Mouse (Mus musculus) myocyte (in vitro differentiated cells): ENCODE measurements around the gene Gnaq. TPM values are rescaled to one million over a fixed set of nuclear protein-coding genes. Genes with fewer than 3 reads are reported as not detected.

Experiments used
- H3K27me3 ChIP-seq: one replicate; pipeline ENCODE4 v1.6.1; 2011; ENCODE audit not compliant: control insufficient read depth, insufficient read depth, insufficient read length
- H3K36me3 ChIP-seq: one replicate; pipeline ENCODE4 v1.6.1; 2011; ENCODE audit not compliant: control insufficient read depth, insufficient read depth
- H3K4me2 ChIP-seq: one replicate; pipeline ENCODE4 v1.6.1; 2011; ENCODE audit warnings: low read depth, control low read depth
- H3K4me3 ChIP-seq: one replicate; pipeline ENCODE4 v1.5.1; 2011; ENCODE audit warnings: mild to moderate bottlenecking, control low read depth, moderate library complexity
- H3K79me2 ChIP-seq: one replicate; pipeline ENCODE4 v1.6.1; 2011; ENCODE audit not compliant: control insufficient read depth, insufficient read depth
- H3ac ChIP-seq: one replicate; pipeline ENCODE4 v1.6.1; 2011; ENCODE audit not compliant: control insufficient read depth, insufficient read length
- CEBPB ChIP-seq: IDR thresholded peaks from 2 replicates; pipeline ENCODE4 v1.6.1; 2011; ENCODE audit warnings: mild to moderate bottlenecking, moderate library complexity; ENCODE audit not compliant: poor library complexity, insufficient read depth, severe bottlenecking
- E2F4 ChIP-seq: IDR thresholded peaks from one replicate; pipeline ENCODE4 v1.6.1; 2011; ENCODE audit warnings: mild to moderate bottlenecking, control low read depth, moderate library complexity; ENCODE audit not compliant: insufficient read depth
- MAX ChIP-seq: IDR thresholded peaks from one replicate; pipeline ENCODE4 v1.6.1; 2011; ENCODE audit warnings: low read depth, mild to moderate bottlenecking, control low read depth
- MYOD1 ChIP-seq, 3 experiments: IDR thresholded peaks; one replicate each; pipeline ENCODE4 v1.6.1; 2011; ENCODE audit warnings: control low read depth in 2 of 3, low read depth in 2 of 3, mild to moderate bottlenecking in 2 of 3, moderate library complexity in 1 of 3; ENCODE audit not compliant: insufficient read length in 2 of 3, control insufficient read depth in 1 of 3
- MYOG ChIP-seq, 3 experiments: IDR thresholded peaks; one replicate each; pipeline ENCODE4 v1.6.1; 2011; ENCODE audit warnings: control low read depth in 2 of 3, low read depth in 2 of 3, mild to moderate bottlenecking in 2 of 3; ENCODE audit not compliant: insufficient read length in 2 of 3, control insufficient read depth in 1 of 3, insufficient read depth in 1 of 3
- POLR2A ChIP-seq: IDR thresholded peaks from one replicate; pipeline ENCODE4 v1.6.1; 2011; ENCODE audit warnings: low read depth, mild to moderate bottlenecking, control low read depth, moderate library complexity; ENCODE audit not compliant: insufficient read length
- POLR2AphosphoS2 ChIP-seq: IDR thresholded peaks from one replicate; pipeline ENCODE4 v1.6.1; 2011; ENCODE audit warnings: low read depth, control low read depth; ENCODE audit not compliant: insufficient read length
- REST ChIP-seq: IDR thresholded peaks from one replicate; pipeline ENCODE4 v1.6.1; 2011; ENCODE audit warnings: mild to moderate bottlenecking, control low read depth, moderate library complexity; ENCODE audit not compliant: insufficient read depth, insufficient read length
- SRF ChIP-seq: IDR thresholded peaks from one replicate; pipeline ENCODE4 v1.6.1; 2011; ENCODE audit warnings: low read depth; ENCODE audit not compliant: control insufficient read depth, insufficient read length
- TCF12 ChIP-seq: IDR thresholded peaks from one replicate; pipeline ENCODE4 v1.6.1; 2011; ENCODE audit warnings: mild to moderate bottlenecking, control low read depth; ENCODE audit not compliant: poor library complexity, insufficient read depth, severe bottlenecking
- TCF3 ChIP-seq: IDR thresholded peaks from one replicate; pipeline ENCODE4 v1.6.1; 2011; ENCODE audit warnings: low read depth, control low read depth; ENCODE audit not compliant: insufficient read length
- USF1 ChIP-seq: IDR thresholded peaks from one replicate; pipeline ENCODE4 v1.6.1; 2011; ENCODE audit warnings: low read depth, mild to moderate bottlenecking, control low read depth, moderate library complexity
- polyA plus RNA-seq: library from polyadenylated mRNA; unstranded; fragments of >200 nt; fragmentation: generic; extraction: Trizol; gene quantifications from one replicate; pipeline ENCODE4 v1.2.1, GENCODE M21; 2012; ENCODE audit warnings: missing spikeins

The Gnaq gene
- polyA plus RNA-seq, 1 experiment: 8.3 TPM

DNA sequence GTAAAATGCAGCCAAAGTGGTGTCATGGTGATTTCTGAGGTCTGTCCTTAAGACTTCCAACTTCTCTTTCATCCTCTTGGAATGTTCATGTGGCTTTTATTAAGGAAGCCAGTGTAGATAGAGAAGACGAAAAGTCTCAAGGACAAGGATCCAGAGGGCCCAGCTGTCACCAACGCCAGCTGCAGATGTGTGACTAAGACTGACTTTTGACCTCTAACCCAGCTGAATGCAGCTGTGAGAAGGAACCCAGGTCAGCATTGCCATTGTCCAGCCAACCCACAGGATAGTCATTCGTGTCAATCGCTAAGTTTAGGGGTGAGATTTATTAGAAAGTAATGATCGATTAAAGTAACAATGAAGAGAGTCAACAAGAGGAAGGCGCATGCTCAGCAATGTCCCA is 270.5 kb downstream of the Gnaq start:
- no peak overlapping the region for H3K4me2 ChIP-seq
- no peak overlapping the region for H3K4me3 ChIP-seq
- no peaks in the 10 kb centered on the region for H3K36me3 ChIP-seq
- H3ac ChIP-seq: no peak overlapping the region
- H3K27me3 ChIP-seq: no peaks in the 10 kb centered on the region
- TF ChIP-seq MYOD1 (IDR thresholded peaks at IDR 0.05; ENCODE audit: control insufficient read depth in 1 of 3, insufficient read length in 2 of 3, low read depth in 2 of 3) (peak in 2 of 3 experiments; percentile 25 to 32), MYOG (IDR thresholded peaks at IDR 0.05; ENCODE audit: control insufficient read depth in 1 of 3, insufficient read depth in 1 of 3, insufficient read length in 2 of 3, low read depth in 2 of 3) (no peak), POLR2A (no peak), TCF12 (no peak), TCF3 (no peak), CEBPB (no peak)
- H3K79me2 ChIP-seq: no peaks in the 10 kb centered on the region

- no peaks in the 10 kb centered on the region for H3K36me3 ChIP-seq
- TF ChIP-seq TCF12: no peak
- TF ChIP-seq SRF: no peak
- no peak for TF ChIP-seq MYOD1 (IDR thresholded peaks at IDR 0.05; ENCODE audit: control insufficient read depth in 1 of 3, insufficient read length in 2 of 3, low read depth in 2 of 3)
- no peak for TF ChIP-seq CEBPB
- H3K27me3 ChIP-seq: no peaks in the 10 kb centered on the region
- no peak overlapping the region for H3ac ChIP-seq
- H3K4me2 ChIP-seq: no peak overlapping the region
- no peak overlapping the region for H3K4me3 ChIP-seq
- no peaks in the 10 kb centered on the region for H3K79me2 ChIP-seq
Measured at GRCm38 (mm10) chr19:16407727-16408126, 275.1 kb downstream of the Gnaq start.

- TF ChIP-seq POLR2A: no peak
- TF ChIP-seq POLR2AphosphoS2: no peak
- no peak for TF ChIP-seq REST
- no peak for TF ChIP-seq MYOG (IDR thresholded peaks at IDR 0.05; ENCODE audit: control insufficient read depth in 1 of 3, insufficient read depth in 1 of 3, insufficient read length in 2 of 3, low read depth in 2 of 3)
- no peak for TF ChIP-seq E2F4
- TF ChIP-seq TCF12: no peak
- TF ChIP-seq MYOD1 (IDR thresholded peaks at IDR 0.05; ENCODE audit: control insufficient read depth in 1 of 3, insufficient read length in 2 of 3, low read depth in 2 of 3): no peak
- no peak for TF ChIP-seq MAX
- no peak for TF ChIP-seq USF1
- no peak for TF ChIP-seq CEBPB
- no peak for TF ChIP-seq TCF3
- TF ChIP-seq SRF: no peak
- H3K79me2 ChIP-seq: no peaks in the 10 kb centered on the region
- no peak overlapping the region for H3ac ChIP-seq
- H3K4me2 ChIP-seq: no peak overlapping the region
- no peak overlapping the region for H3K4me3 ChIP-seq
- no peaks in the 10 kb centered on the region for H3K27me3 ChIP-seq
- no peaks in the 10 kb centered on the region for H3K36me3 ChIP-seq
Measured at GRCm38 (mm10) chr19:16411302-16411701, 278.7 kb downstream of the Gnaq start.

GRCm38 (mm10) chr19:16418086-16418663 is 285.5 kb downstream of the Gnaq start:
- H3K79me2 ChIP-seq: no peaks in the 10 kb centered on the region
- H3K4me2 ChIP-seq: no peak overlapping the region
- no peaks in the 10 kb centered on the region for H3K36me3 ChIP-seq
- H3K27me3 ChIP-seq: no peaks in the 10 kb centered on the region
- H3ac ChIP-seq: no peak overlapping the region
- TF ChIP-seq USF1 (no peak), MYOG (IDR thresholded peaks at IDR 0.05; ENCODE audit: control insufficient read depth in 1 of 3, insufficient read depth in 1 of 3, insufficient read length in 2 of 3, low read depth in 2 of 3) (no peak), MAX (no peak), TCF12 (no peak), POLR2AphosphoS2 (no peak), E2F4 (no peak), SRF (no peak), REST (no peak), TCF3 (no peak), CEBPB (no peak), MYOD1 (IDR thresholded peaks at IDR 0.05; ENCODE audit: control insufficient read depth in 1 of 3, insufficient read length in 2 of 3, low read depth in 2 of 3) (no peak), POLR2A (no peak)
- H3K4me3 ChIP-seq: no peak overlapping the region

- TF ChIP-seq MYOD1 (IDR thresholded peaks at IDR 0.05; ENCODE audit: control insufficient read depth in 1 of 3, insufficient read length in 2 of 3, low read depth in 2 of 3): no peak
- TF ChIP-seq USF1: no peak
- no peak for TF ChIP-seq MYOG (IDR thresholded peaks at IDR 0.05; ENCODE audit: control insufficient read depth in 1 of 3, insufficient read depth in 1 of 3, insufficient read length in 2 of 3, low read depth in 2 of 3)
- TF ChIP-seq MAX: no peak
- H3K79me2 ChIP-seq: no peaks in the 10 kb centered on the region
- no peak overlapping the region for H3K4me2 ChIP-seq
- no peak overlapping the region for H3ac ChIP-seq
- H3K27me3 ChIP-seq: no peaks in the 10 kb centered on the region
- no peaks in the 10 kb centered on the region for H3K36me3 ChIP-seq
- H3K4me3 ChIP-seq: no peak overlapping the region
Measured at GRCm38 (mm10) chr19:16425596-16425995, 293.0 kb downstream of the Gnaq start.
